Mouse (Mus musculus): ENCODE results near the gene Olfr545.

GRCm38 (mm10) chr7:102441657-102442391 is 57.5 kb downstream of the Olfr545 start, which contains the start of gene Rrm1:
- TF ChIP-seq CTCF (conservative IDR thresholded peaks at IDR 0.05; ENCODE audit: insufficient read depth, insufficient read length, low read depth, low read length), result no peak
- TF ChIP-seq POLR2A (IDR thresholded peaks at IDR 0.05; ENCODE audit: low read depth, low read length), result no peak
